Mouse (Mus musculus) thymus, postnatal 10 days (tissue): Measurements from ENCODE around the gene Nop16.
A peak's percentile ranks its signal among the peaks of the same experiment; 100 is the strongest.

ENCODE experiments used
- DNase-seq, 2 experiments: peaks; one replicate each; pipeline ENCODE4 v3.0.0; 2021; ENCODE audit warnings: low spot score in 2 of 2

Gene Nop16

DNA sequence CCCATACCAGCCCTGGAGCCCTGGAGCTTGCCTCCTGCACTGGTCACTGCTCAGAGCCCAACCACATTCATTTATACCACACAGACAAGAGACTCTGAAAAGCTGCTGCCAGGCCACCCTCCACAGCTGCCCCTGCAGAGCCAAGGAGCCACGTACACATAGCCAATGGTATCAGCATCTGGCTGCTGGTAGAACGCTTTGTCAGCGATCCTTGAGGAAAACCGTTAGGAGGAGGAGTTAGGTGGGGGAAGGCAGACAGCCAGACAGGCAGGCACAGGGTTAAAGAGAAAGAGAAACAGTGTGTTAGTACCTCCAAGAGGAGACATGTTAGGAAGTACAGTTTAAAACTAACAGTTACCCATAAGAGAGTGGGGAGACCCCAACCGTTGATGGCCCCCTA lies 7.0 kb upstream of the Nop16 start:
- no peak for DNase-seq

- no peak for DNase-seq
These were observed 6.3 kb upstream of the Nop16 start for GRCm38 (mm10) chr13:54596107-54596690.

DNA sequence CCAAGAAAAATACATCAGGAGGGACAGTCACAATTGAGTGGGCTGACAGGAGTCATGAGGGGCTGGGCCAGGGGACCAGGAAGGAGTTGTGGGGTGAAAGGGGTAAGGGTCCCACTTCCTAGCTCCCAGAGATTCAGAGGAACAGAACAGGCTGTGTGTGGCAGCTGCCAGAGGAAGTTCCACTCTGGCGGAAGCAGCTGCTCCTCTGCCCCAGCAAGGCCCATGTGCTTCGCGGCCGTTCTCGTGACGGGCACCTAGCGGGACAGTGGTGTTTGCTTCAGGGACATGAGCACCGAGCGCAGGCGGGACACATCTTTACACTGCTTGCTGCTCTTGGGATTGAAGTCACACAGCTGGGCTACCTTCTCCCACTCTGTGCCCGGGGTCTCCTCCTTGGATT lies 3.7 kb upstream of the Nop16 start:
- no peak for DNase-seq

DNA sequence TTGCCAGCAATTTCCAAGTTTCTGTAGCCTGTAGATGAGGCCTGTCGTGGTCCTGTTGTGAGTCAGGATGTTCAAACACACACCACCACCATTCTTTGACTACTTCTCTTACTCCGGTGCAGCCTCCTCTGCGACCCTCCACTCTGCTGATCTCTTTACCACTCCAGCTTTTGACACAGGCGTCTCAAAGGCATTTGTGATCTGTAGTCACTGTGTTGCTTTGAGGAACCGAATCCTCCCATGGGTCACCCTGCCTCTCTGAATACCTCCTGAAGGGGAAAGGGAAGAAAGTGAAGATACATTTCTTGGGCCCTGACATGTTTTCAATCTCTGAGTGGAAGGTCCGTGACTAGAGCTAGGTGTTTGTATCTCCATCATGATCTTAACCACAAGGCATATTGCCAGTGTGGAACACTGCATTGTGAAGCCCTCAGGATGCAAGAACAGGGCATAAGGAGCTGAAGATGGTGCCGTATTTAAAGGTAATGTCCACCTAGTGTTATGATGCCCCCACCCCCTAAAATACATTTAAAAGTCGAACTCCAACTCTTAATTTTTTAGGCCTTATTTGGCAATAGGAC lies 2.0 kb upstream of the Nop16 start:
- DNase-seq, result no peak

DNA sequence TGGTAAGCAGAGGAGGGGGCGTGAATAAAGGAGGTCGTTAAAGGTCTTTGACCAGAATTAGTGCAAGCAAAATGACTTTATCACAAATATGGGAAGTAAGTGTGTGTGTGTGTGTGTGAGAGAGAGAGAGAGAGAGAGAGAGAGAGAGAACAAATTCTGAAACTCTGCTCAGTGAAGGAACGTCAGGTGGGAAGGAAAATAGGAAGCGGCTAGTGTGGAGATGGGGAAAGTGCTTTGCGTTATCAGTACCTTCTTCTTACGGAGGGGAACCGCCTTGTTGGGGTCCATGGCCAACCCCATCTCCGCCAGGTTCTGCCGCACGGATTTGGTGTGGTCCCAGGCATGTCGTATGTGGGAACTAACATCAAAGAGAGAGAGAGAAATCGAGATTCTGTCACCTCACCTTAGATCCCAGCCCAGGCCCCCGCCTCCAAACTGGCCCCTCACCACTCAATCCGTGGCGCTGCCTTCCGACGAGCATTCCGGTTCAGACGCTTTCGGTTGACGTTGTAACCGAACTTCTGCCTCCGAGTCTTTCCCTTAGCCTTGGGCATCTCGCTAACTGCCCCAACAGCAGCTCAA lies 385 bp downstream of the Nop16 start:
- no peak for DNase-seq

DNA sequence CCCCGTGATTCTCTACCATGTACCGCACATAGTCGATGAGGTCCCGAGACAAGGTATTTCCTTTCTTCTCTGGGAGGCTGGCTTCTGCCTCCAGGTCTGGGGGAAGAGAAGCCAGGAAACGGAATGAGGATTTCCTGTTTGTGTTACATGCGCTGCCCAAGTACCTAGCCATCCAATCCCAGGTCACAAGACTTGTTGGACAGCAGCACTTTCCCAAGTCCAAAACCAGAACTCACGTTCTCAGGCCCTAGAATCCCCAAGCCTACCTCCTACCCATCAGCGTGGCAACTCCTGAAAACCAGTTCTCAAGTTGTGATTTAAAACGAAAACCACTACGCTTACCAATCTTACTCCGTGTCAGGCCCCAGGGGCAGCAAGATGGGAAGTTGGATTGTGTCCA lies 4.1 kb downstream of the Nop16 start:
- DNase-seq, result no peak

- DNase-seq, result no peak
These were observed 7.0 kb downstream of the Nop16 start for GRCm38 (mm10) chr13:54582860-54583259.

- no peak for DNase-seq
These were observed 7.8 kb downstream of the Nop16 start for GRCm38 (mm10) chr13:54582126-54582525.

DNA sequence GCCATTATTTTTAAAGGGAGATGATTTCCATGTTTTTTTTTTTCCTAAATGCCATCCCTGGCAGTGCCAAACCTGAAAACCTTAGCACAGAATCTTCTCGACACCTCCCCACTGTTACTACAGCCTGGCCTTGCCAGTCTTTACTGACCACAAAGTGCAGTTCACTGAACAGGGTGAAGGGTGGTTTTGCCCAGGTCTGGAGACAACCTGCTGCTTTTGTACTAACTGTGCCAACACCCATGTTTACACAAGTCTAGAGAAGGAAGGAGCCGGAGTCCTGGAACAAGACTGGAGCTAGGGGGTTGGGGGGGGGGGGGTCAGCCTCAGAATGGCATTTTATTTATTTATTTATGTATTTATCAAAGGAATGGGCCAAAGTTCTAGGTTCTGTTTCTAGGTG lies 8.5 kb downstream of the Nop16 start:
- no peak for DNase-seq

DNA sequence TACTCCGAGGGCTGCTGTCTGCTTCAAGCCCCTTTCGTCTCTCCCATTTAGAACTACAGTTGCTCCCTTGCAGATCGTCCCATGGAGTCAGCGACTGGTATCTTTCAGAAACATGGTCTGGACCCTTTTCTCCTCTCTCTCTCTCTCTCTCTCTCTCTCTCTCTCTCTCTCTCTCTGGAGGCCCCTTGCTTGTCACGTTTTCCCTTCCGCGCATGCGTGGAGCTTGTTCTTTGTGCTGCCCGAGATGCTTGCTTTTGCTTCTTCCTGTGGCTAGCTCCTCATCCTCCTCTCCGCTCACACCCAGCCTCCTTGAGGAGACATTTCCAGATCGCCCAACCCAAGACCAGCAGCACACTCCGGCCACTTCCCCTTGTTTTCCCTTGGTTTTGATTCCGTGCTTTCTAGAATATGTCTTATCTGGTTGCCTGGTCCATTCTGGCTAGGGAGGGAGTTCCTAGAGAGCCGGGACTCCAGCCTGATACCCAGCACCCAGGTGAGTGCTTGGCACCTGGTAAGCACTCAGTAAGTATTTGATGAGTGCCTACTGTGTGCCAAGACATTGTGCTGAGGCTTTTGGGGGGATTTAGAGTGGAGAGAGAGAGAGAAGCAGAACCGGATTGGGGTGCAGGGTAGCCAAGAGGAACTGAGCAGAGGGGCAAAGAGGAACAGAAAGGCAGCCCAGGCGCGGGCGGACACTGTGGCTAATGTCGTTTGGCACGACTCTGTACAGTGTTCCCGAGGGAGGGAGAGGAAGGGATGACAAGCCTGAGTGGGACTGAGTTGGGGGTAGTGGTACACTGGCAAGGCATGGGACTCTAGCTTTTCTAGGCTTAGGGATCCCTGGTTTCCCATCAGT lies 12.0 kb downstream of the Nop16 start:
- no peak for DNase-seq

DNA sequence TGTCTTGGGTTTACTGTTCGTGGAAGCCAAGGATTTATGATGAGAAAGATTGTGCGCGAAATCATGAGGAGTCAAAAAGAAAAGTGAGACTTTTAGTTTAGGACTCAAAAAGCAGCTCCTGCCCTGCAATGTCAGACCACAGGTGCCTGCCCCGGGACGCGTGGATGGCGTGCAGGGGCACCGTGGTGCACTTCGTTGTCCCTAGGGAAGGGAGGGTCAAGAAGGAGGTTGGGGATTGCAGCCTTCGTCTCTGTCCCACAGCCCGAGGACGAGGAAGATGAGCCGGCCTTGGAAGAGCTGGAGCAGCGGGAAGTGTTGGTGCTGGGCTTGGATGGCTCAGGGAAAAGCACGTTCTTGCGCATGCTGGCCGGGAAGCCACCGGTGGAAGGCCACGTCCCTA lies 14.4 kb downstream of the Nop16 start:
- DNase-seq, result no peak

DNA sequence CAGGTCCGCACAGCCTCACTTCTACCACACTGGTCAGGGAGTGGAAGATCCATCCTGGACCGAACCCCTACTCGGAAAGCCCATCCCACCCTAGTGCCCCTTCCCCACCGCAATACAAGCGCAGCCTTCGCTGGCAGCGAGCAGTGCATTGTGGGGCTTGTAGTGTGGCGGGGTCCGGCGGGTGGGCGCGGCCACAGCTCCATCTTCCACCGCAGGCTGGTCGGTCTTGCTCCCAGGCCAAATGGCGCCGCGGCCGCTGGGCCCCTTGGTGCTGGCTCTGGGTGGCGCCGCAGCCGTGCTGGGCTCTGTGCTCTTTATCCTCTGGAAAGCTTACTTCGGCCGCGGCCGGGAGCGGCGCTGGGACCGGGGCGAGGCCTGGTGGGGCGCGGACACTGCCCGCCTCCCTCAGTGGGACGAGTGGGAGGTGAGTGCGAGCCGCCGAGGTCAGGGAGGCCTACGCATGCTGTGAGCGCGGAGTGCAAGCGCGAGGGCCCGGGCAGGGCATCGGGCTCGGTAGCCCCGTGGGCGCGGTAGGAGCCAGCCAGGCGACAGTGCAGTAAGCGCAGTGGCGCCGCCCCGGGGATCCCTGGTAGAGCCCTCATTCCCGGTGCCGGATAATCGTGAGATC lies 14.9 kb downstream of the Nop16 start, which contains the start of gene Arl10:
TSS of gene Arl10 (plus strand) at position 162 of the 628 bp plus-strand sequence.
- DNase-seq, result peak; percentile 47 to 50

DNA sequence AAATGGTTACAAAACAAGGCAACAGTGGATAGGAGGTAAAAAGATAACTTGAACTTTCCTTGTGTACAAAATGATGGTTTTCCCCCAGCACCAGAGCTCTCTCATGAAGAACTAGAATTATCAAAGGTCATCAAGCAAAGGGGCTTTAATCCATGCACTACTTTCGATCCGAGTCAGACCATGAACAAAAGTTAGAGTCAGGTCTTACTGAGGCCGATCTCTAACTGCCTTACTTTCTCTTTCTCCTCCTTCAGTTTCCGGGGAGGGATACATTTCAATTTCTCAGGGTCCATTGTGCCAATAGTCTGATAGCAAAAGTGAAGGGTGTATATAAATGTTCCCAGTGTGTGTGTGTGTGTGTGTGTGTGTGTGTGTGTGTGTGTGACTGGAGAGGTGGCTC lies 17.3 kb downstream of the Nop16 start:
- DNase-seq, result no peak

- no peak for DNase-seq
These were observed 18.3 kb downstream of the Nop16 start for GRCm38 (mm10) chr13:54571637-54572036.

DNA sequence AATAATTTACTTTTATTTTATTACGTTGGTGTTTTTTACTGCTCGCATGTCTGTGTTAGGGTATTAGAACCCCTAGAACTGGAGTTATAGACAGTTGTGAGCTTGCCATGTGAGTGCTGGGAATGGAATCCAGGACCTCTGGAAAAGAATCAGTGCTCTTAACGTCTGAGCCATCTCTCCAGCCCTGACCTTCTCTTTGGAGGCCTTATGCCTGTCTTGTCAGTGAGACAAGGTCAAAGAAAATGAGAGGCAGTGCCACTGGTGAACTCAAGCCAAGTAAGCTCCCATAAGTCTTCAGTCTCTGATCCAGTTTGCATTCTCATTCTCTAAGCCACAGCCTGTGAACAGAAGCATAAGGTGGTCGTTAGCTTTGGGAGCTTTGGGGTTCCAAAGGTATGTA lies 19.2 kb downstream of the Nop16 start:
- DNase-seq, result no peak

- DNase-seq, result no peak
These were observed 20.6 kb downstream of the Nop16 start for GRCm38 (mm10) chr13:54569282-54569681.

GRCm38 (mm10) chr13:54568380-54568779 lies 21.5 kb downstream of the Nop16 start:
- no peak for DNase-seq

- peak; percentile 45 to 57 for DNase-seq
These were observed 24.1 kb downstream of the Nop16 start for GRCm38 (mm10) chr13:54565594-54566345.

DNA sequence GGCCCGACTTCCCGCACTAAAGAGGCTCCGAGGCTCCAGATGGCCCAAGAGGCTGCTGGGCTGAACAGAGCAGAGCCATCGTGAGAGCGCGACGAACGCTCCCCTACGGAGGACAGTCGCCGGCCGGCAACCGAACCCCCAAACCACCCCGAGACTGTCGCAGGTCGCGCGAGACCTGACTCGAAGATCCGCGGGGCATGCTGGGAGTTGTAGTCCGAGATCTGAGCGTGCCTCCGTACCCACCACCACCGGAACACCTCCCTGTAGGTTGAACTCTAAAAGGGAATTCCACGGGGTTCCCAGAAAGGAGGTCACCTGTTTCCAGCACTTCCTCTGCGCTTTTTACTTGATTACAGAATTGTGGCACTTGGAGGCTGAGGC lies 24.7 kb downstream of the Nop16 start, which contains the start of gene 4833439L19Rik:
TSS of gene 4833439L19Rik (minus strand) at position 235 of the 381 bp plus-strand sequence.
- peak; percentile 93 to 95 for DNase-seq

DNA sequence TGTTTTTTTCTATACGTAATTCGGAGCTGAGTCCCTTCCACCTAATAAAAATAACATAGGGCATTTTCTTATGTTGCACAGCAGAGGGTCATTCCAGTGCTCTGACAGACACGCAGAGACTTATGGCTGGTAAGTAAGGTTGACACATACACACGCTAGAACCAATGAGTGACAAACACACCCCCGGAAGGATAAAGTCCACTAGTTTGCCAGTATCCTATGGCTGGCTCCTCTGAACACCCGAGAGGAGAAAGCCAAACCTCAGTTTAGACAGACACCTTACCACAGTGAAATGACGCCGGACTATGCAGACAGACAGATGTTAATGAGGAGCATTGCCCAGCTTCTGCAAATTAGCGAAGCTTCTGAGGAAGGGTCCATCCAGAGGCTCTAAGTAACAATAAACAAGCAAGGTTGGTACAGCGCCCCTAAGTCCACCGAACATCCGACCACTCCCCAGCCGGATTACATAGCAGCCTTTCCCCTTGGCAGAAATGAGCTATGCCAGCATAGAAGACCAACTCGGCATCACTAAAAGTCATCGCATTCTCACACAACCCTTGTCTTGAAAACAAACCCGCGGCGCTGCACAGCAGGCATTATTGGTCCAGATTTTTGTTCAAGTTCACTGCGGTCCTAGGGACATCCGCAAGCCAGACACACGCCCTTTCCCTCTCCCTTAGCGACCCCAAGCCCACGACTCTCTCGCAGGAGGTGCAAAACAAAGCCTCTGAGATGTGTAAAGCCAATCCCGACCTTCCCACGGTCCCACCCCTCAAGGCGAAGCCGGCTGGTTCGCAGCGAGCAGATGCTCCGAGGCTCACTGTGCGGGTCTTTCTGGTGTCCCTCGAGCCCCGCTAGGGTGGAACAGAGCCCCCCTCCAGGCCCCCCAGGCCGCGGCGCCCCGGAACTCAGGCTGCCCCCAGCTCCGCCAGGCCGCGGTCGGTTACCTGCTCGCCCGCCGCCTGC lies 25.4 kb downstream of the Nop16 start:
- DNase-seq, result no peak
